Mouse (Mus musculus) testis, adult 2 months (tissue): ENCODE measurements around the gene Ppargc1a.

Experiments used
- CTCF ChIP-seq: fragments of 200-500 bp; IDR thresholded peaks from 2 replicates; pipeline ENCODE4 v1.5.1; 2012; ENCODE audit warnings: low read depth, mild to moderate bottlenecking, inconsistent platforms, low read length, moderate library complexity; ENCODE audit not compliant: control insufficient read depth, insufficient read depth, insufficient replicate concordance
- POLR2A ChIP-seq: fragments of 200-500 bp; IDR thresholded peaks from 2 replicates; pipeline ENCODE4 v1.6.1; 2012; ENCODE audit warnings: low read depth, mild to moderate bottlenecking, inconsistent platforms, low read length, moderate library complexity; ENCODE audit not compliant: control insufficient read depth

DNA sequence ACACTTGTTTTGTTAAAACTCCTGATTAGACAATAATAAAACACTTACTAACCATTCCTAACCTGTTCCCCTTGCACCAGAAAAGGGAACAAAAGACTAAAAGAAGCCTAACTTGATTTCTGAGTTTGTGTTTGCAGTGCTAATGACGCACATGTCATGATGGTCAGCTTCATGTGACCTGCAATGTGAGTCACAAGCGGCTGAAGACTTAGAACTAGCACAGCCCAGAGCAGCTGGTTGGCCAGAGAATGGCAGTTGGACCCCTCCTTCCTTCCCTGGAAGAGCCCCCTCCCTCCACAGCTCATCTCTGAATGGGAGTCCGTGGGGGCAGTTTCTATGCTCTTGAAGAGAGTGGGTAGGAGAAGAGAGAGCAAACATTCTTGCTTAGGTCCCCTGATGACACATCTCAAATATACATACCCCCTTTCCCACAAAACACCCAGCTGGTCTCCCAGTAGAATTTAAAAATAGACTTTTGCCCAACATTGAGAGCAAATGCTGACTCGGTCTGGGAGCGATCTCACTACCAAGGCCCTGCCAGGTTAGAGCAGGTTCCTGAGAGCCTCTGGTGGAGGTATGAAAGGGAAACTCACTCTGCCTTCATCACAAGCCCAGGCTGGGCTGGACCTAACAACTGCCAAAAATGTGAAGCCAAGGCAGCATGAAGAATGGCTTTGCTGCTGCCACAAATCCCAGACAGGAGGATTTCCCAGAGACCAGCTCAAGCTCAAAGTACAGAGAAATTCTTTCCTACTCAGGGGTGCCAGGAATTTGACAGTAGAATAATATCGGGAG is 40.4 kb upstream of the Ppargc1a start:
- TF ChIP-seq CTCF (no peak), POLR2A (no peak)
